Mouse (Mus musculus): ENCODE measurements around the gene Brd1. TPM values are rescaled to one million over a fixed set of nuclear protein-coding genes. Genes with fewer than 3 reads are reported as not detected.
A peak's percentile ranks its signal among the peaks of the same experiment; 100 is the strongest.

Brd1 gene
- total RNA-seq, 4 experiments from 2014 or later: 45.7 to 74.5 (median 60.5) TPM

DNA sequence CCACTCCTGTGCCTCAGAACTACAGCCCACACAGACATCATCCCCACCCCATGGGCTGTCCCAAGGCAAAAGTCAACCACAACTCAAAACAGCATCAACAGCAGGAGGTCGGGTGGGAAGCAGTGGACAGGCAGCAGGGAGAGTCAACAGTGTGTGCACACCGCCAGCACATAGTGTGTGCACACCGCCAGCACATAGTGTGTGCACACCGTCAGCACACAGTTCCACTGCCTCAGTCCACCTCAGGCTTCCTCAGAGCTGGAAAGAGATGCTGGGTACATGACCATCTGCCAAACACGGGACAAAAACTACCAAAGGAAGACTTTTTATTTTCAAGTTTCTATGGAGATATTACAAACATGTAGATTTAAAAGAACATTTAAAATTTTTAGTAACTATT lies 47.3 kb downstream of the Brd1 start:
- DNase-seq: no peak

DNA sequence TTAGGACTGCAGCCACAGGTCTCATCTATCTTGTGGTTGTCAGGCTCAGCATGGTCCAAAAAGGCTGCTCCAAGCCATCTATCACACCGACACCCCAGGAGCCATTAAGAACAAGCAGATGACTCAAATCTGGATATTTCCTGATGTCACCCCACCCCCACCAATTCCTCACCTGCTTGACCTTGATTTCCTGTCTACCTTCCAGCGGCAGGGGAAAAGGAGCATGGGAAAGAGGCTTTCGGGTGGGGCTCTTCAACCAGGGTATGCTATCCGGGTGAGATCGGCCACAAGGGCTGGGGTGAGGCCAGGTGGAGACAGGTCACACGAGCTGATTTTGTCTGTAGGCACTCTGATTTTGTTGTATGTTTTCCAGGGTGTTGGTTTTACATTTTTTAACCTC lies 50.0 kb downstream of the Brd1 start:
- no peak for DNase-seq

DNA sequence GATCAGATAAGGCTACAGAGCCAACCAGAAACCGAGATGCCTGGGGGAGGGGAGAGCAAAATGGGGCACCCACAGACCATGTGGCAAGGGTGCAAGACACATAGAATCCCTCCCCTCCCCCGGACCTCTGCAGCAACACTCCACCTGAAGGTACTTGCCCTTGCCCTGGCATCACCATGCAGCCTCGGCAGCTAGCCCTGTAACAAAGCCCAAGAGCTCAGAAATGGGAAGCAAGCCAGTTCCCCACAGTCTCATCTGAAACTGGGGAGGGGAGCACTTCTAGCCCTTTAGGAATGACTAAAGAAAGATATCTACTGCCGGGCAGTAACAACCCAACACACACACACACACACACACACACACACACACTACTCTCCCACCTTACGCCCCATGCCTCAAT lies 53.1 kb downstream of the Brd1 start:
- DNase-seq: no peak

DNA sequence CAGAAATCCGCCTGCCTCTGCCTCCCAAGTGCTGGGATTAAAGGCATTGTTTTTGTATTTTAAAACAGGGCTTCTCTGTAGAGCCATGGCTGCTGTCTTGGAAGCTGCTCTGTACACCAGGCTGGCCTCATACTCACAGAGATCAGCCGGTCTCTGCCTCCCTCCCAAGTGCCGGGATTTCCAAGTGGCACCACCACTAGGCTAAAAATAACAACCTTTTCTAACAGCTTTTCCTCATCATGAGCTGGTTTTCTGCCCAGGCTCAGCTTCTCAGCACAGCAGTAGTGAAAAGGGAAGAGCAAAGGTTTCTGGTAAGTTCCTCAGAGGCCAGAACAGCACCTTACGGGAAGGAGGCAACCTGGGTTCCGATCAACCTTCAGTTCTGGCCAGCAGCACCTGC lies 56.5 kb downstream of the Brd1 start:
- DNase-seq: no peak

DNA sequence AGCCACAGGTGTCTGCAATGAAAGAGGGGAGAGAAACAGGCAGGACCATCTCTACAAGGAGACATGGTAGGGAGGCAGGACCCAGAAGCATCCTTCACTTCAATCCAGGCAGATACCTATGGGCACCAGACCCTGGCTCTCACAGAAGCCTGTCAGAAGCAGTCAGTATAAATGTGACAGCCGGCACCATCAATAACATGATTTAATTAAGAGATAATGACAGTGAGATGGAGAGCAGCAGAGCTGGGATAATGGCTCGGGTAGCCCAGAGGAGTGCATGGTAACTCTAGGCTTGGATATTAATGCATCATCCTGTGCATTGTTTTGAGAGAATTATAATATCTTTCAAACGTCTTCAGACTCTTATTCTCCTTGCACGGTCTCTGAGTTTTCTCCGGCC lies 58.0 kb downstream of the Brd1 start:
- no peak for DNase-seq

DNA sequence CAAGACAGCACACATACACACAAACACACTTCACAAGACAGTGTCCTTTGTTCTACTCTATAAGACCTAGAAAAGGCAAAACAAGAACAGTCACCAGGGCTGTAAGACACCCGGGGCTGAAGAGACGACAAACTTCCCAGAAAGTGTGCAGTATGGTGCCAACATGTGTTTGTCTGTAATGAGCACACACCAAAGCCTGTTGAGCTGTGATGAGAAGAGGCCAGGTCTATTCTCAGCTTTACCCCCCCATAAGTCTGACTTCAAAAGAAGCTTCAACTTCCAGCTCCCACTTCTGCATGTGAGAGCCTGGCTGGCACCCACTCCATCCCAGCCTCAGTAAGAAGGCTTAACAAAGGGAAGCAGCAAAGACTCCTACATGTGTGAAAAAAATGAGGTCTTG lies 65.3 kb downstream of the Brd1 start:
- no peak for DNase-seq

DNA sequence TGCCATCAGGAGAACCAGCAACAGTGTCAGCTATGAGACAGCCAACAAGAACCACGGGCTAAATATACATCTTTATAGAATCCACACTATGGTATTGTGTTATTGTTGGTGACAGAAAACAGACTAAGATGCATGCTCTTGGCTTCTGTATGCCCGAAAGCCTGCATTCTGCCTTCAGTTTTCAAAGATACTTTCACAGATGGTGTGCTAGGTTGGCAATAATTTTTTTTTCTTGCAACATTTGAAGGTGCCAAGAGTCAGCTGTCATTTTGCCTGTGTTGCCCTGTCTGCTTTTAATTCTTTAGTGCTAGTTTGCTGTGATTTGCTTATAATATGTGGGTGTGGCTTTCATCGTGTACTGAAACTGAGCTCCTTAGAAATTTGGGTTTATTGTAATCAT lies 66.4 kb downstream of the Brd1 start:
- DNase-seq: no peak

DNA sequence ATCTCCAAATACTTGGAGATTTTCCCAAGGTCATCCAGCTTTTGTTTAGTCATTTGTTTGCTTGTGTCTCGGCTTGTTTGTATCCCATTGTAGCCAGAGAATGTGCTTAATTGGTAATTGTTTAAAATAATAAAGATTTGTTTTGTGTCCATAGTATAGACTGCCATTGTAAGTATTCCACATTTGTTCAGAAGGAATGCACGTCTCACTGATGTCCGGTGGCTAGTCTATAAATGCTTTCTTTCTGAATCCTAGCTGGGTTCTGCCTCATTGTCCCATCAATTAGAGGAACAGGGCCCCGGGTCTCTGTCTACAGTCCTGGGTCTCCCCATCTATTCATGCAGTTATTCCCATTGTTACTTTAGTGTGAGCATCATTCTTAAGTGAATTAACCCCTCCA lies 68.2 kb downstream of the Brd1 start:
- DNase-seq: no peak

DNA sequence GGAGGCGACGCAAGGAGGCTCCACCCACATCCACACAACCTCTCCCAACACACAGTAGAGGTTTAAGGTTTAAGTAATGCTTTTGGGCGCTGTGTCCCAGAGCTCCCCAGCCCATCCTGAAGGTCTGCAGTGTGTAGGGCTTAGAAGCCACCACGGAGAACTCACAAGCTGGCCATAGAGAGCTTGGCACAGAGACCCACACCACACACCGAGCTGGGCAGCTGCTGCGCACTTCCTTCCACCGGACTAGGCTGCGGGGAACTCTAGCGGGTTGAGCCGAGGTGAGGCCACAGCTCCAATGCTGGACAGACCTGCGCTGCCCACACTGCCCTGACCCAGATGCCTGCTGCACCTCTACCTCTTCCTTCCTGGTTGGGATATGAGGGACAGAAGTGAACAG lies 71.0 kb downstream of the Brd1 start:
- DNase-seq: no peak

DNA sequence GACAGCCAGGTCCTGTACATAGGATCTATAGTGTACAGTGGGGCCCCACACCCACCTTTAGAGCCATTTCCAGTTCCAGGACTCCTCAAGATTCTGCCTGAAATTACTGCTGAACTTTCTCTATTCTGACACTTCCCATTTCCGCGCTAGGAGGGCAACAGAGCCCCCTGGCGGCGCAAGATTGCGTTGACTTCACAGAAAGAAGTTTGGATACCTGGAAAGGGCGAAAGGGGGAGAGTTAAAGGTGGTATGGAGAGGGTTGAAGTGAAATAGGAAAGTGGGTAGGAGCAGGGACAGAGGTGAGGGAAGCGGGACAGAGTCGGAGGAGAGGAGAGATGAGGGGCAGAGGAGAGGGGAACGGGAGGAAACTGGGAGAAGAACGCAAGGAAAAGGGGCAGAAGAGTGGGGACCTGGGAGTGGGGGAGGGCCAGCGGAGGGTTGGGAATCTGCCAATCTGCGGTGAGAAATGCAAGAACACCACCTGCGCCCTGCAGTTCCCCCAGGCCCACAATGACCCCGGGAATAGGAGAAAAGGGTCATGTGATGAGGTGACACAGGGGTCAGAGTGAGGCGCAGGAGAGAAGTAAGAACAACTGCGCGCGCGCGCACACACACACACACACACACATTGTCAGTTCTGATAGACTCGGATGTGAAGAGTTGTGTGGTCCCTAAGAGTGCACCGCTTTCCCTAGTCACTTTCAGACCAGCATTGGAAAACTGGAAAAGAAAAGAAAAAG lies 71.8 kb downstream of the Brd1 start:
- no peak for DNase-seq

DNA sequence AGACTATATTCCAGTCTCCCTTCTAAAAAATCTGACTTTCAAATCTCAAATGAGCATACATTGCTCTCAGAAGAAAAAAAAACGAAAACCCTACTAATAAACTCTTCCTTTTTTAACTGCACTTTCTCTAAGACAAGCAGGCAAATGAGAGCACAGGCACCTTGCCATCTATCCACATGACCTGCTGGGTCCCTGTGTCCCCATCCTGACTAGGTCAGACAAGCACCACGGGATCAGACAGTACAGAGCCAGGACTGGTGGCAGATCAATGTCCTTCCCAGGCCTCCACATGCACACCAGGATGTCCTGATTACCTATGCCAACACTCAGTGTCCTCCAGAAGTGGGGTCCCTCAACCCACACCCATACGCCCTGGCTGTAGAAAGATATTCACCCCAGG lies 72.4 kb downstream of the Brd1 start:
- DNase-seq: no peak

DNA sequence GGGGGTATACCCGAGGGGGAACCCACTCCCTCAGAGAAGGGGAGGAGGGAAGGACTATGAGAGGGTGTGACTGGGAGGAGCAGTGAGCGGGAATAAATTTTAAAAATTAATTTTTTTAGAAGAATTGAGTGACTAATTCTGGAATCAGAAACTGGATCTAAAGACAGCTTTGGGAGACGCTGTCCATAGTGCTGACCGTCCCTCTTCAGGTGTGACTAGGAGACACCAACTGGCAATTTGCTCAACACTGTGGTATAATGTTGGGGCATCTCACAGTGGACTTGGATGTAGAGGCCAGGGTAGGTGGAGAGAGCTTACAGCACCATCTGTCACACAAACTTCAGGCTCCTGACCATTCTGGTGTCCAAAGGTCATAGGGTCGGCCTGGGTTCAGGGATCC lies 82.0 kb downstream of the Brd1 start:
- DNase-seq: no peak

DNA sequence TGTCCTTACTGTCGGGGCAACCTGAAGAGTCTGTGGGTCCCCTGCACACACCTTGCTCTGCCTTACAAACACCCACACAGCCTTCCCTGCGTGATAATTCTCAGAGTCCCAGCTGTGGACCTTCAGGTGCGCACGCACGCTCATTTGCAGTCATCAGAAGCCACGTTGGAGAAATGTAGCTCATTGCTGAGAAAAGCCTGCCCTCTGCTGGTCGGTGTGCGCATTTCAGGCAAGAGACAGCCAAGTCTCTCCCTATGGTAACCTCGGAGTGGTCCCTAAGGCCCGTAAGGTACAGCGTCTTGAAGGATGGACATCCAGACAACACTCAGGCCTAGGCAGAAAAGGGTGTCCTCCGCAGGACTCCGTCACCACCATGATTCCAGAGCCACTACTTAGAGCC lies 83.0 kb downstream of the Brd1 start:
- peak; percentile 19 for DNase-seq

Other genes starting within 250 kb of the Brd1 start
- not detected for gene Zdhhc25, start 133.9 kb downstream of the Brd1 start, total RNA-seq (2022)
- 1 to 10 TPM; 8.5 to 9.8 (median 9.3) TPM for gene Zbed4, start 17.4 kb upstream of the Brd1 start, total RNA-seq (2022)
- 10 to 100 TPM; 19.3 to 22.3 (median 20.3) TPM for gene Alg12, start 85.1 kb upstream of the Brd1 start, total RNA-seq (2022)
- 10 to 100 TPM; 40.3 to 51.5 (median 49.2) TPM for gene Creld2, start 85.4 kb upstream of the Brd1 start, total RNA-seq (2022)
- gene Pim3, start 128.0 kb upstream of the Brd1 start, total RNA-seq (2022): 100 to 1,000 TPM in 1 of 4 experiments, 10 to 100 TPM in 3; 62.7 to 164 (median 75.8) TPM
- gene Ttll8, start 220.2 kb upstream of the Brd1 start, total RNA-seq (2022): not detected
- gene Mlc1, start 244.8 kb upstream of the Brd1 start, total RNA-seq (2022): under 1 TPM in 2 of 4 experiments, not detected in 2; 0.16 to 0.17 TPM
- not detected for gene Mov10l1, start 248.7 kb upstream of the Brd1 start, total RNA-seq (2022)